Mouse (Mus musculus) stomach, postnatal 0 days (tissue): ENCODE measurements around the gene Rtf2. TPM values are rescaled to one million over a fixed set of nuclear protein-coding genes. Genes with fewer than 3 reads are reported as not detected.

Experiments
- ATAC-seq: fragments of 200-750 bp; cut with Nextera tagmentation; 2 replicates; pipeline ENCODE4 v1.8.0; 2017; ENCODE audit not compliant: low FRiP score, low TSS enrichment
- DNase-seq: peaks from one replicate; pipeline ENCODE4 v3.0.0-alpha.2; 2016; ENCODE audit warnings: low spot score
- H3K27ac ChIP-seq: fragments of 300-500 bp; sonication (generic); replicated peaks from 2 replicates; pipeline ENCODE4 v1.5.1; 2014; ENCODE audit warnings: mild to moderate bottlenecking, control low read depth
- H3K27me3 ChIP-seq: fragments of 300-500 bp; sonication (generic); 2 replicates; pipeline ENCODE4 v1.6.1; 2014; ENCODE audit warnings: low read length; ENCODE audit not compliant: control insufficient read depth, insufficient read depth
- H3K36me3 ChIP-seq: fragments of 300-500 bp; sonication (generic); 2 replicates; pipeline ENCODE4 v1.6.1; 2014; ENCODE audit warnings: low read length, mixed read lengths; ENCODE audit not compliant: control insufficient read depth, insufficient read depth
- H3K4me1 ChIP-seq: fragments of 300-500 bp; sonication (generic); replicated peaks from 2 replicates; pipeline ENCODE4 v1.6.1; 2014; ENCODE audit warnings: antibody characterized with exemption; ENCODE audit not compliant: control insufficient read depth, insufficient read depth
- H3K4me2 ChIP-seq: fragments of 300-500 bp; sonication (generic); replicated peaks from 2 replicates; pipeline ENCODE4 v1.6.1; 2014; ENCODE audit warnings: low read depth, mild to moderate bottlenecking, control low read depth, moderate library complexity
- H3K4me3 ChIP-seq: fragments of 300-500 bp; sonication (generic); 2 replicates; pipeline ENCODE4 v1.5.1; 2014; ENCODE audit warnings: low read depth, low read length, control low read depth
- H3K9ac ChIP-seq: fragments of 300-500 bp; sonication (generic); 2 replicates; pipeline ENCODE4 v1.6.1; 2014; ENCODE audit warnings: mild to moderate bottlenecking, low read length, control low read depth, mixed read lengths
- H3K9me3 ChIP-seq: fragments of 300-500 bp; sonication (generic); 2 replicates; pipeline ENCODE4 v1.6.1; 2016; ENCODE audit warnings: low read length; ENCODE audit not compliant: control insufficient read depth
- CTCF ChIP-seq: IDR thresholded peaks from 2 replicates; pipeline ENCODE4 v1.5.1; 2016; ENCODE audit warnings: antibody characterized with exemption, low read depth, mild to moderate bottlenecking, moderate library complexity
- EP300 ChIP-seq: optimal IDR thresholded peaks from 2 replicates; pipeline ENCODE3; 2016; ENCODE audit warnings: antibody characterized with exemption
- WGBS: fragments of 180-500 bp; shearing (Covaris S2); extraction: QIAGEN DNeasy Blood & Tissue Kit; methylation state at CpG from one replicate; pipeline ENCODE4 v1.1.7; 2014; 5-methylcytosine and 5-hydroxymethylcytosine counted together
- polyA plus RNA-seq: library from polyadenylated mRNA; unstranded; fragments of >200 nt; fragmentation: Nextera tagmentation; extraction: Ambion mirVana; gene quantifications from 2 replicates; pipeline ENCODE4 v1.2.1, GENCODE M21; 2015

Rtf2 gene
- polyA plus RNA-seq, 1 experiment from 2014 or later: 79.7 TPM

DNA sequence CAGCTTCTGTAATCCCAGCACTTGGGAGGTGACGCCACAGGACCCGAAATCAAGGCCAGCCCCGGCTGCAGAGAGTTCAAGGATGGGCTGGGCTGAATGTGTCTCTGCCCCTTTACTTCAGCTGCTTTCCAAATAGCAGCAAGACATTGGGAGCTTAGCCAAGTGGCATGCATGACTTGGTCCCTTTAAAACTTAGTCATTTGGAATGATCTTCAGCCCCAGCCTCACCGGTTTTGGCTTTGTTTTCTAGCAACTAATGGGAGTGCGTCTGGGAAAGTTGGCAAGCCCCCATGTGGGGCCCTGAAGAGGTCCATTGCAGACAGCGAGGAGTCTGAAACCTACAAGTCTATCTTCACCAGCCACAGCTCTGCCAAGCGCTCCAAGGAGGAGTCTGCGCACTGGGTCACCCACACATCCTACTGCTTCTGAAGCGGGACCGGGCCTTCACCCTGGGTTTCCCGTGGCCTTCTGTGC, 28.0 kb downstream of the Rtf2 start:
- Histone ChIP-seq H3K27me3 (no peaks in the 10 kb centered on the region), H3K4me3 (no peak overlapping the region), H3K9me3 (no peaks in the 10 kb centered on the region), H3K4me2 (no peak overlapping the region), H3K9ac (no peak overlapping the region), H3K36me3 (peaks cover 17% of the 10 kb centered on the region), H3K4me1 (no peaks in the 10 kb centered on the region), H3K27ac (no peak overlapping the region)
- WGBS: 63% methylated on average over 11 of the region's 11 CpGs
- ATAC-seq: peak; percentile 25; the same call in 1 of the 2 replicates
- no peak for DNase-seq
- no peak for TF ChIP-seq EP300
- no peak for TF ChIP-seq CTCF

DNA sequence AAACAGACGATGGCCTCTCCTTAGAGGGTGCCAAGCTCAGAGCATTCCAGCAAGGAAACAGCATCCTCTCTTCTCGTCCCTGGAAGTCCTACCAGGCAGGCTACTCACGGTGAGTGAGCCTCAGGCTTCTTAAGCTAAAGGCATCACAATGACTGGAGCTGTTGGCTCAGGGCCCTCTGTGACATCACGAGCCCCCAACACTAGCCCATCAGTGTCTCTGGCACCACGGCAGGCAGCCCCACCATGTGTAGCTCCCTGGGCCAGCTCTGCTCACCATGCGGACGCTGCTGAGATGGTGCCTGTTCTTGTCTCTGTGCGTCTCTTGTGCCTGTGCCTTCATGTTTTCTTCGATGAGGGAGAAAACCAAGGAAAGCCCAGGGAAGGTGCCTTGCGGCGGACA, 32.0 kb downstream of the Rtf2 start, which contains the start of gene Fam209:
Gene Fam209 (plus strand): TSS at position 203 of the 400 bp plus-strand sequence.
- peaks cover 9% of the 10 kb centered on the region; the same call in 1 of the 2 replicates for H3K36me3 ChIP-seq
- no peaks in the 10 kb centered on the region for H3K4me1 ChIP-seq
- H3K4me3 ChIP-seq: no peak within 1 kb of the TSS
- no peak for ATAC-seq
- DNase-seq: no peak
- no peak within 1 kb of the TSS for H3K4me2 ChIP-seq
- no peak within 1 kb of the TSS for H3K9ac ChIP-seq
- no peak for TF ChIP-seq CTCF
- no peak within 1 kb of the TSS for H3K27ac ChIP-seq
- WGBS: 86% methylated on average over 11 of the region's 11 CpGs
- no peaks in the 10 kb centered on the region for H3K27me3 ChIP-seq
- no peaks in the 10 kb centered on the region for H3K9me3 ChIP-seq

- ATAC-seq (no peak), DNase-seq (no peak)
- no peak overlapping the region for H3K9ac ChIP-seq
- no peaks in the 10 kb centered on the region for H3K4me1 ChIP-seq
- TF ChIP-seq EP300: no peak
- no peak for TF ChIP-seq CTCF
- H3K36me3 ChIP-seq: peaks cover 6% of the 10 kb centered on the region; the same call in 1 of the 2 replicates
- H3K4me2 ChIP-seq: no peak overlapping the region
- no peak overlapping the region for H3K4me3 ChIP-seq
- no peaks in the 10 kb centered on the region for H3K27me3 ChIP-seq
- no peaks in the 10 kb centered on the region for H3K9me3 ChIP-seq
- H3K27ac ChIP-seq: no peak overlapping the region
- WGBS: 32% methylated on average over 8 of the region's 8 CpGs
Measured at GRCm38 (mm10) chr2:172473591-172473990, 33.2 kb downstream of the Rtf2 start.

- ATAC-seq: no peak
- no peaks in the 10 kb centered on the region for H3K36me3 ChIP-seq
- 33% methylated on average over 6 of the region's 6 CpGs for WGBS
- H3K4me3 ChIP-seq: no peak overlapping the region
- no peaks in the 10 kb centered on the region for H3K4me1 ChIP-seq
- no peak overlapping the region for H3K9ac ChIP-seq
- no peaks in the 10 kb centered on the region for H3K27me3 ChIP-seq
- peak; percentile 62 for DNase-seq
- no peaks in the 10 kb centered on the region for H3K9me3 ChIP-seq
- H3K4me2 ChIP-seq: no peak overlapping the region
- no peak overlapping the region for H3K27ac ChIP-seq
- peak; percentile 69 for TF ChIP-seq CTCF
- no peak for TF ChIP-seq EP300
Measured at GRCm38 (mm10) chr2:172474970-172475369, 34.6 kb downstream of the Rtf2 start.

- 29% methylated on average over 10 of the region's 10 CpGs for WGBS
- TF ChIP-seq CTCF (no peak), EP300 (no peak)
- DNase-seq (no peak), ATAC-seq (peak; percentile 15; the same call in 1 of the 2 replicates)
- Histone ChIP-seq H3K27ac (no peak overlapping the region), H3K36me3 (no peaks in the 10 kb centered on the region), H3K9ac (no peak overlapping the region), H3K4me2 (no peak overlapping the region), H3K4me3 (no peak overlapping the region), H3K27me3 (no peaks in the 10 kb centered on the region), H3K4me1 (no peaks in the 10 kb centered on the region), H3K9me3 (no peaks in the 10 kb centered on the region)
Measured at GRCm38 (mm10) chr2:172476707-172477260, 36.4 kb downstream of the Rtf2 start.

DNA sequence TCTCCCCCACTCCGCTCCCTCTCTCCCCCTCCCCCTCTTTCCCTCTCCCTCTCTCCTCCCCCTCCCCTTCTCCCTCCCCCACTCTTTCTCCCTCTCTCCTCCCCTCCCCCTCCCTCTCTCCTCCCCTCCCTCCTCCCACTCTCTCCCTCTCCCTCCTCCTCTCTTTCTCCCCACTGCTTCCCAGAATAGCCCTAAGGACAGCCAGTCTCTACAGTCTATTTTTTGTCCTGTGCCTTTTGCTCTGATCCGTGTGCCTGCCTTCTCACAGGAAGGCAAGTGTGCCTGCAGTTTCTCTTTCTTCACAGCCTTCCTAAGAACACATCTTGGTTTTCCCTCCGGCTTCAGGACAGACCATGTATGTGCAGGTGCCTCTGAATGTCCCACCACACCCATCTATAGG, 37.0 kb downstream of the Rtf2 start:
- Histone ChIP-seq H3K27ac (no peak overlapping the region), H3K9me3 (no peaks in the 10 kb centered on the region), H3K4me1 (no peaks in the 10 kb centered on the region), H3K4me2 (no peak overlapping the region), H3K9ac (no peak overlapping the region), H3K27me3 (no peaks in the 10 kb centered on the region), H3K36me3 (no peaks in the 10 kb centered on the region), H3K4me3 (no peak overlapping the region)
- 39% methylated on average over 3 of the region's 3 CpGs for WGBS
- no peak for ATAC-seq
- no peak for TF ChIP-seq CTCF
- DNase-seq: no peak
